22 mouse cellular contexts compared by ENCODE assay signal in the genomic region with DNA sequence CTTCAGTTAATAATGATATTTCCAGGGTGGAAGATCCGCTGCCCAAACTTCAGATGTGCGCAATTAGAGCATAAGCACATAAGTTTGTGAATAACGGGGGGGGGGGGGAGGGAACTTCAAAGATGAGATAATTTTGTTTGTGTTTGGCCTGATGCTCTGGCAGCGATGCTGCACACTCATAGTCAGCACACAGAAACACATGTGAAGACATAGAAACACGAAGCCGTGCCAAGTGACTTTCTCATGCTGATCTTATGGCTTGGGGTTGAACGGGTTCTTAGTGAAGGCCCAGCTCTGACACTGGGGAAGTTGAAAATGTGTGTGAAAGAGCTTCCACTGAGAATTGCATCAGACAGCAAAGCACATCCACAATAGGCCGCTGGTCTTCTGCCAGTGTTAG.
DNase-seq lines count a peak whose midpoint lies in the region; ATAC-seq lines count a peak whose summit lies in the region.
"Had no signal": no experiment of that assay in that cellular context is flagged by ENCODE, and none has a peak within 500 bp of the region (broad histone marks: within the 10 kb centered on the region; RNA-seq: fewer than 3 reads in every experiment).

No protein-coding gene starts in this region.

- H3K27me3 ChIP-seq in embryonic facial prominence, embryonic 14.5 days (replicated peaks; ENCODE audit: control insufficient read depth, insufficient read depth, low read length) = no peaks in the 10 kb centered on the region
- H3K27me3 ChIP-seq in embryonic facial prominence, embryonic 10.5 days (replicated peaks; ENCODE audit: low read depth, poor library complexity, severe bottlenecking) = no peaks in the 10 kb centered on the region
- no peaks in the 10 kb centered on the region for H3K27me3 ChIP-seq in embryonic facial prominence, embryonic 15.5 days
- H3K27me3 ChIP-seq: CH12.LX; embryonic facial prominence, embryonic 12.5 days; forebrain, embryonic 13.5 days; forebrain, embryonic 15.5 days had no signal

- no peaks in the 10 kb centered on the region for H3K9me3 ChIP-seq in embryonic facial prominence, embryonic 14.5 days (ENCODE audit: control insufficient read depth, low read length)
- H3K9me3 ChIP-seq in embryonic facial prominence, embryonic 10.5 days = no peaks in the 10 kb centered on the region
- H3K9me3 ChIP-seq in embryonic facial prominence, embryonic 15.5 days (replicated peaks) = no peaks in the 10 kb centered on the region
- H3K9me3 ChIP-seq: embryonic facial prominence, embryonic 12.5 days; forebrain, embryonic 13.5 days; forebrain, embryonic 15.5 days had no signal

- H3K4me3 ChIP-seq in embryonic facial prominence, embryonic 14.5 days (ENCODE audit: low read depth, low read length) = no peak overlapping the region
- H3K4me3 ChIP-seq in embryonic facial prominence, embryonic 10.5 days = no peak overlapping the region
- no peak overlapping the region for H3K4me3 ChIP-seq in embryonic facial prominence, embryonic 15.5 days (replicated peaks)
- H3K4me3 ChIP-seq: embryonic facial prominence, embryonic 12.5 days; forebrain, embryonic 13.5 days; forebrain, embryonic 15.5 days had no signal

- no peaks in the 10 kb centered on the region for H3K36me3 ChIP-seq in embryonic facial prominence, embryonic 14.5 days (ENCODE audit: control insufficient read depth, insufficient read depth, low read length)
- H3K36me3 ChIP-seq in embryonic facial prominence, embryonic 10.5 days (replicated peaks) = no peaks in the 10 kb centered on the region
- H3K36me3 ChIP-seq in embryonic facial prominence, embryonic 15.5 days = no peaks in the 10 kb centered on the region
- H3K36me3 ChIP-seq: embryonic facial prominence, embryonic 12.5 days; forebrain, embryonic 15.5 days; G1E had no signal

- WGBS in embryonic facial prominence, embryonic 14.5 days = 79% methylated on average over 8 of the region's 8 CpGs
- 92% methylated on average over 8 of the region's 8 CpGs for WGBS in embryonic facial prominence, embryonic 10.5 days
- 58% methylated on average over 8 of the region's 8 CpGs for WGBS in embryonic facial prominence, embryonic 15.5 days

- H3K4me2 ChIP-seq in embryonic facial prominence, embryonic 14.5 days (ENCODE audit: low read depth, low read length) = no peak overlapping the region
- no peak overlapping the region for H3K4me2 ChIP-seq in embryonic facial prominence, embryonic 15.5 days (replicated peaks)
- H3K4me2 ChIP-seq: embryonic facial prominence, embryonic 12.5 days; forebrain, embryonic 13.5 days; forebrain, embryonic 15.5 days had no signal

- no peak for ATAC-seq in embryonic facial prominence, embryonic 14.5 days (ENCODE audit: low read depth)
- no peak for ATAC-seq in embryonic facial prominence, embryonic 15.5 days (ENCODE audit: insufficient number of reproducible peaks, low FRiP score, low TSS enrichment, low read depth)
- ATAC-seq in megakaryocyte progenitor cell, adult 5-6 weeks (replicated peaks; ENCODE audit: poor library complexity) = no peak
- ATAC-seq: CD4-positive, CD25-positive, alpha-beta regulatory T cell, adult 4 months; forebrain, embryonic 13.5 days; forebrain, embryonic 15.5 days; forebrain, postnatal 0 days had no signal

- no peak overlapping the region for H3K27ac ChIP-seq in embryonic facial prominence, embryonic 14.5 days (replicated peaks; ENCODE audit: low read depth, low read length)
- H3K27ac ChIP-seq in embryonic facial prominence, embryonic 10.5 days (replicated peaks) = no peak overlapping the region
- H3K27ac ChIP-seq in embryonic facial prominence, embryonic 15.5 days (replicated peaks) = peak overlapping the region; percentile 39; the same call in 1 of the 2 replicates
- H3K27ac ChIP-seq: embryonic facial prominence, embryonic 12.5 days; forebrain, embryonic 13.5 days; forebrain, embryonic 15.5 days had no signal

- peak; percentile 52 for DNase-seq in embryonic facial prominence, embryonic 14.5 days (ENCODE audit: low spot score)
- DNase-seq in embryonic facial prominence, embryonic 10.5 days (ENCODE audit: low spot score) = no peak
- peak; percentile 60 for DNase-seq in NIH3T3 (ENCODE audit: low read depth)
- DNase-seq: adrenal gland, adult 8-10 months; adrenal gland, postnatal 14 days; adrenal gland, postnatal 36 days; B cell, adult 2 months; cerebellum, adult 11-12 months; cerebellum, adult 2 months; cerebellum, adult 9-10 months; cerebellum, postnatal 10 days; cerebellum, postnatal 36 days; embryo, embryonic 11 days; forebrain, postnatal 0 days had no signal

- H3K4me1 ChIP-seq in embryonic facial prominence, embryonic 14.5 days (ENCODE audit: control insufficient read depth, insufficient read depth, low read length) = no peaks in the 10 kb centered on the region
- H3K4me1 ChIP-seq in embryonic facial prominence, embryonic 10.5 days = no peaks in the 10 kb centered on the region
- H3K4me1 ChIP-seq in embryonic facial prominence, embryonic 15.5 days = no peaks in the 10 kb centered on the region
- H3K4me1 ChIP-seq: embryonic facial prominence, embryonic 12.5 days; forebrain, embryonic 13.5 days; forebrain, embryonic 15.5 days had no signal

- H3K9ac ChIP-seq in embryonic facial prominence, embryonic 14.5 days (ENCODE audit: low read depth, low read length) = no peak overlapping the region
- no peak overlapping the region for H3K9ac ChIP-seq in embryonic facial prominence, embryonic 15.5 days
- H3K9ac ChIP-seq: embryonic facial prominence, embryonic 12.5 days; forebrain, embryonic 13.5 days; forebrain, embryonic 15.5 days; forebrain, postnatal 0 days had no signal
